21 mouse cellular contexts compared by ENCODE assay signal in the genomic region with DNA sequence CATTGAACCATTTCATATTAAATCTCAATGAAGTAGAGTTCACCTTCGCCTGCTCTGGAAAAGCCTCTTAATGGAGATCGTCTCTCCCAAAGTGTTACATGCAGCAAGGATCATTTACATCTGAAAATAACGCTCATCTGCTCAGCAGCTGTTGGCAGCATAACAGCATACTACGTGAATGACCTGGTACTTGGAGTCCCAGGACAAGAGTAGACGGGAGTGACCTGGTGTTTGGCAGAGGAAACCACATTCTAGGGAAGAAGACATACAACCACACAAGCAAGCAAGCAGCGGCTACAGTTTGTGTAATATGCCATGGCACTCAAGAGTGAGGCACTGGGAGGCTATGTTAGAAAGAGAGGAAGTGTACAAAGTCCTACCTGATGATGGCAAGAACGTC.
DNase-seq lines count a peak whose midpoint lies in the region; ATAC-seq and TF ChIP-seq lines count a peak whose summit lies in the region.
"Had no signal": no experiment of that assay in that cellular context is flagged by ENCODE, and none has a peak within 500 bp of the region (broad histone marks: within the 10 kb centered on the region; RNA-seq: fewer than 3 reads in every experiment).

No protein-coding gene starts in this region.

- H3K4me3 ChIP-seq in gastrocnemius, adult 2 months = no peak overlapping the region
- H3K4me3 ChIP-seq: embryonic facial prominence, embryonic 13.5 days; embryonic facial prominence, embryonic 15.5 days; erythroblast, embryonic 14.5 days; forebrain, embryonic 10.5 days; forebrain, embryonic 12.5 days had no signal

- peak; percentile 71 for DNase-seq in gastrocnemius, adult 2 months
- DNase-seq in gastrocnemius, postnatal 14 days = no peak
- DNase-seq in gastrocnemius, postnatal 25 days = peak; percentile 38
- DNase-seq in skeletal muscle tissue, adult 2 months (ENCODE audit: low read depth, low spot score) = peak; percentile 74
- DNase-seq: adrenal gland, adult 2 months; adrenal gland, postnatal 10 days; adrenal gland, postnatal 25 days; cerebellum, adult 11 months; cerebellum, adult 18-20 months; cerebellum, adult 8-10 months; cerebellum, adult 9-11 months; cerebellum, postnatal 14 days; cerebellum, postnatal 36 days; embryo, embryonic 11 days had no signal

- no peak for TF ChIP-seq CTCF in gastrocnemius, adult 2 months (IDR thresholded peaks at IDR 0.05)

- intact Hi-C loops in gastrocnemius, adult 2 months (cut with DNase I) = no loop called here
- intact Hi-C loops in gastrocnemius, postnatal 14 days (cut with DNase I; ENCODE audit: low total_unique reads) = no loop called here

- ATAC-seq in granulocyte monocyte progenitor cell, adult 5-6 weeks (replicated peaks; ENCODE audit: poor library complexity, severe bottlenecking) = no peak
- ATAC-seq: forebrain, embryonic 14.5 days had no signal

- peak overlapping the region; percentile 68 for H3K27ac ChIP-seq in gastrocnemius, adult 2 months
- H3K27ac ChIP-seq: embryonic facial prominence, embryonic 13.5 days; embryonic facial prominence, embryonic 15.5 days; forebrain, embryonic 10.5 days; forebrain, embryonic 12.5 days had no signal
